Mouse (Mus musculus) liver, embryonic 14 days (tissue): Measurements from ENCODE around the gene Tmem47. TPM values are rescaled to one million over a fixed set of nuclear protein-coding genes. Genes with fewer than 3 reads are reported as not detected.

ENCODE experiments used
- polyA plus RNA-seq: library from polyadenylated mRNA; depleted of rRNA; stranded (reverse); fragments of >200 nt; gene quantifications from 2 replicates; pipeline ENCODE4 v1.2.3, GENCODE M21; 2012; rRNA removed

Tmem47 gene
- 1.0 and 1.2 TPM in 2 replicates for polyA plus RNA-seq

DNA sequence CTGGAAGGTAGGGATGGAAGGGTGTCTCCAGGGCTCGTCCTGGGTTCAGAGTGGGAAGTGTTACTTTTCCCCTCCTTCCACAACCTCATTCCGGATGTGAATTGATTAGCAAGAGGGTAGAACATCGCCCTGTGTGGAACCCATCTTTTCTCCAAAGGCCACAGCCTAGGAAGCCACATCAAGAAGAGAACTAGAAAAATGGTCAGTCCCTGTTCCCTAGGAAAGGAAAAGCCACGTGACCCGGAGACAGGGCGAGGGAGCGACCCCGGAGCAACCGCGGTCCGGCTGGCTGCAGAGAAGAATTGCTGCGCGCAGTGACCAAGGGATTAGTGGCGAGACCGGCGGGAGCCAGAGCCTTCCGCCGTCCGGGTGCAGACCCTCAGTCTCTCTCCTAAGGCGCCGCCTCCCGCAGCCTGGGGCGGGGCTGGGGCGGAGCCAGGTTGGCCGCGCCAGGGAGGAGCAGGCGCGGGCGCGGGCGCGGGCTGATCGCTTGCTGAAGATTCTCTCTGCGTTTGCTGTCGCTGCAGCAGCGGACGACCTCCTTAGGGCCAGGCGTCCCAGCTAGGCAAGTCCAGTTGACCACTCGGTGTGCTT lies at the start of gene Tmem47:
Gene Tmem47, plus strand, starts transcription at position 489 of the 594 bp plus-strand sequence.

